Mouse (Mus musculus) ES-E14 (cell line): ENCODE results near the gene Kalrn.

Experiments used
- CHD2 ChIP-seq: IDR thresholded peaks from 2 replicates; pipeline ENCODE4 v1.6.1; 2014; ENCODE audit warnings: mild to moderate bottlenecking, low read depth, low read length, inconsistent platforms
- ZNF384 ChIP-seq: IDR thresholded peaks from 2 replicates; pipeline ENCODE4 v1.6.1; 2012; ENCODE audit warnings: low read depth, low read length, inconsistent platforms

GRCm38 (mm10) chr16:34056418-34057111 lies 516.8 kb downstream of the Kalrn start:
- TF ChIP-seq CHD2 (no peak), ZNF384 (no peak)
